ENCODE assay signal across 9 mouse cellular contexts in the genomic region with DNA sequence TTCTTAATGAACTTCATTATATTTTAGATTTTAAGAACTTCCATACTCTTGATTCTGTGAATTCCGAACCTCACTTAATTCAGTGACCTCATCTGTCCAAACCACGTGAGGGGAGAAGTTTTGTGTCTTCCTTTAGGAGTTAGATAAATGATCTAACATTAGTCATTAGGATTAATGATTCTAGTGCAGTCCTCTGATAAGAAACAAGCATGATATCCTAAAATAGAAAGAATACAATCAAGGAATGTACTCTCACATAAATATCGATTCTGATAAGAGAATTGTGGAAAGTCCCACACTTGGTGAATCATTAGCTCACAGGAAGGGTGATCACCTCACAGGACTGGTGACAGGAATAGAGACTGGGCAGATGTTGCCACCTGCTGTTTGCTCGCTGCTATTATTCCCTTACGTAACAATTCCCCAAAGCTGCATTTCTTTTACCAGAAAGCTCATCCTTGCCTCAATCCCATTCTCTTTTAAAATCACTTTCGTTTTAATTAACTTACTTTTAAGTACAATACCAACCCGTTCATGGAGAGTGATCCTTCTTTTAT. TPM values are rescaled to one million over a fixed set of nuclear protein-coding genes. Genes with fewer than 3 reads are reported as not detected.
DNase-seq lines count a peak whose midpoint lies in the region; ATAC-seq and TF ChIP-seq lines count a peak whose summit lies in the region.
"Had no signal": no experiment of that assay in that cellular context is flagged by ENCODE, and none has a peak within 500 bp of the region (broad histone marks: within the 10 kb centered on the region; RNA-seq: fewer than 3 reads in every experiment).

No protein-coding gene starts in this region.

- peak; percentile 50 for DNase-seq in A20 (ENCODE audit: low read depth, low spot score)
- DNase-seq in R1 (ENCODE audit: low read depth, low spot score): peak; percentile 57
- peak; percentile 21 to 58 for DNase-seq in heart, adult 9 months (ENCODE audit: low spot score in 2 of 2)
- peak; percentile 96 for DNase-seq in liver, adult 2 months (ENCODE audit: extremely low read depth, low read depth, low spot score)
- peak; percentile 53 for DNase-seq in naive thymus-derived CD4-positive, alpha-beta T cell, adult 2 months (ENCODE audit: low read depth)
- DNase-seq in thymus, postnatal 0 days (ENCODE audit: low spot score): peak; percentile 11

- no peak overlapping the region for H3K9ac ChIP-seq in kidney, embryonic 15.5 days
- no peak overlapping the region for H3K9ac ChIP-seq in liver, adult 2 months (ENCODE audit: low read depth, low read length)
- H3K9ac ChIP-seq: embryonic facial prominence, embryonic 13.5 days had no signal

- no peaks in the 10 kb centered on the region for H3K36me3 ChIP-seq in kidney, embryonic 15.5 days
- no peaks in the 10 kb centered on the region for H3K36me3 ChIP-seq in liver, adult 2 months (ENCODE audit: control insufficient read depth, insufficient read depth, low read length)
- H3K36me3 ChIP-seq: embryonic facial prominence, embryonic 13.5 days had no signal

- H3K27ac ChIP-seq in cortical plate, adult 2 months (ENCODE audit: insufficient read depth, low read length): no peak overlapping the region
- H3K27ac ChIP-seq in kidney, embryonic 15.5 days: no peak overlapping the region
- no peak overlapping the region for H3K27ac ChIP-seq in liver, adult 2 months (replicated peaks; ENCODE audit: insufficient read depth, low read depth, low read length)
- H3K27ac ChIP-seq: embryonic facial prominence, embryonic 13.5 days had no signal

- no peak for TF ChIP-seq POLR2A in cortical plate, adult 2 months (IDR thresholded peaks at IDR 0.05; ENCODE audit: extremely low read depth, insufficient read depth, low read length)
- TF ChIP-seq POLR2A in liver, adult 2 months (IDR thresholded peaks at IDR 0.05; ENCODE audit: extremely low read depth, insufficient read depth, low read length): no peak

- no peaks in the 10 kb centered on the region for H3K9me3 ChIP-seq in kidney, embryonic 15.5 days (replicated peaks)
- H3K9me3 ChIP-seq: embryonic facial prominence, embryonic 13.5 days had no signal

- H3K4me3 ChIP-seq in cortical plate, adult 2 months (ENCODE audit: insufficient read depth, low read length): no peak overlapping the region
- H3K4me3 ChIP-seq in kidney, embryonic 15.5 days (replicated peaks): no peak overlapping the region
- no peak overlapping the region for H3K4me3 ChIP-seq in liver, adult 2 months (ENCODE audit: insufficient read depth, low read depth, low read length)
- H3K4me3 ChIP-seq: embryonic facial prominence, embryonic 13.5 days had no signal

- H3K4me2 ChIP-seq in kidney, embryonic 15.5 days: no peak overlapping the region
- H3K4me2 ChIP-seq: embryonic facial prominence, embryonic 13.5 days had no signal

- TF ChIP-seq CTCF in cortical plate, adult 2 months (IDR thresholded peaks at IDR 0.05; ENCODE audit: extremely low read depth, insufficient read depth, low read length): peak; percentile 90
- TF ChIP-seq CTCF in liver, adult 2 months (IDR thresholded peaks at IDR 0.05; ENCODE audit: low read depth, low read length): peak; percentile 69

- H3K4me1 ChIP-seq in cortical plate, adult 2 months (ENCODE audit: control insufficient read depth, insufficient read depth, low read length): no peaks in the 10 kb centered on the region
- peaks cover 6% of the 10 kb centered on the region; the same call in 1 of the 2 replicates for H3K4me1 ChIP-seq in kidney, embryonic 15.5 days
- no peaks in the 10 kb centered on the region for H3K4me1 ChIP-seq in liver, adult 2 months (ENCODE audit: control insufficient read depth, insufficient read depth, low read length)

- H3K79me2 ChIP-seq in liver, adult 2 months (ENCODE audit: control insufficient read depth, insufficient read depth, low read length): no peaks in the 10 kb centered on the region

- no peaks in the 10 kb centered on the region for H3K27me3 ChIP-seq in kidney, embryonic 15.5 days
- H3K27me3 ChIP-seq in liver, adult 2 months (ENCODE audit: control insufficient read depth, insufficient read depth, low read length): no peaks in the 10 kb centered on the region
- H3K27me3 ChIP-seq: embryonic facial prominence, embryonic 13.5 days had no signal

- 12% methylated on average over 7 of the region's 7 CpGs for WGBS in kidney, embryonic 15.5 days
- 1% methylated on average over 7 of the region's 7 CpGs for WGBS in liver, adult 2 months

- ATAC-seq in kidney, embryonic 15.5 days (replicated peaks; ENCODE audit: low FRiP score): peak; percentile 80

RNA-seq across cellular contexts. Expression of a gene that starts 22.3 kb away (rescaled TPM):
- polyA plus RNA-seq in cortical plate, adult 2 months (2012; rRNA removed): not detected in 2 replicates
- not detected in 2 replicates for polyA plus RNA-seq in kidney, embryonic 15.5 days (2015; fragmentation: Nextera tagmentation; extraction: Ambion mirVana)
- total RNA-seq in liver, adult 2 months (2014; rRNA removed): not detected in 2 replicates
- not detected in 2 replicates for polyA plus RNA-seq in liver, adult 2 months (2012; rRNA removed)
- polyA plus RNA-seq in thymus, postnatal 0 days (2015; fragmentation: Nextera tagmentation; extraction: Ambion mirVana): not detected in 2 replicates
- polyA plus RNA-seq: embryonic facial prominence, embryonic 13.5 days had no signal

Comparison
In these comparisons a context has a peak if more than half of its experiments do, and no peak if none do; other contexts are left out.
1. DNase-seq: peak in every context shown above with its lines; median percentile 96 in liver, adult 2 months; 57 in R1; 53 in naive thymus-derived CD4-positive, alpha-beta T cell, adult 2 months; 50 in A20; 40 in heart, adult 9 months; 11 in thymus, postnatal 0 days.